Mouse (Mus musculus): ENCODE measurements around the gene St13.

Gene St13

GRCm38 (mm10) chr15:81313928-81314327 is 85.9 kb downstream of the St13 start:
- DNase-seq = no peak
